Mouse (Mus musculus): ENCODE data around the gene Chd6.

Gene Chd6

DNA sequence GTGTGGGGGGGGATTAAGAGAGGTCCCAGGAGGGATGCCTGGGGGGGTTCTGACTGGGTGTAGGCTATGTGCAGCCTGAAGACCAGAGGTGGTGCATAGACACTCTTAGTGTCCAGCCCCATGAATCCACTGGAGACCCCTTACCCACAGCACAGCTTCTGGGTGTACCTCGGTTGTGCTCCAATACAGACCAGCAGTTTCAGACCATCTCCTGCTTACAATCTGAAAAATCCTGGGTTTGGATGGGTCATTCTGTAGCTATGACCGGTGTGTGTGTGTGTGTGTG is 190.0 kb downstream of the Chd6 start:
- 82% methylated on average over 2 of the region's 2 CpGs for WGBS

DNA sequence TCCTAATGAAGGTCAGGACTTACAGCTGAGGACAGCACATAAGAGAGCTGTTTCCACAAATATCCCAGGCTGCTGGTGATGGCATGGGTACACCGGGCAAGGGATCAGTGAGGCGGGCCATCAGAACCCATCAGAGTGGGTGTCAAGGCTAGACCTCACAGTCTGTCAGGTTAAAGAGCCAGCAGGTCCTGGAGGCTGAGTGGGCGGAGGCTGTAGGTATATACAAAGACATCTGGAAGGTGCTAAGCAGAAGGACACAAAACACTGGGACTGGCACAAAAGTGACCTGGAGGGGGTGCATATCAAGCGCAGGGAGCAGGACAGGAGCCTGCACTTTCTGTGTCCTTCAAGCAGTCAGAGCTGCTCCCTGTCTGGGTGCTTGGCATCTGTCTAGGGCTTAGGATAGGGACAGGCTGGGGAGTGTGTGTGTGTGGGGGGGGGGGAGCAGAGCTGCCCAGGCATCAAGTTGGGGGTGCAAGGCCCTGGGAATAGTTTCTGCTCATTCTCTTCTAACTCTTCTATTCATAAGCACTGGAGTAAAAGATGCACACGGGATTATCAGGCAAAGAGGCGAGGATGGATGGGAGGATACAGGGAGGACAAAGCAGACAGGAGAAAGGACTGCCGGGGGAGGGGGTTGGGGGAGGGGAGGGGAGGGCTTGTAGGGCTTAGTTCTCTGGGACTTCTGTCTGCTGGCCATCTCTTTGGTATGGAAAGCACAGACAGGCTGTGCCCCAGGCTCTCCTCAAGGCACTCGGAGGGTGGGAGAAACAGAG is 190.5 kb downstream of the Chd6 start:
- 79% methylated on average over 8 of the region's 8 CpGs for WGBS

DNA sequence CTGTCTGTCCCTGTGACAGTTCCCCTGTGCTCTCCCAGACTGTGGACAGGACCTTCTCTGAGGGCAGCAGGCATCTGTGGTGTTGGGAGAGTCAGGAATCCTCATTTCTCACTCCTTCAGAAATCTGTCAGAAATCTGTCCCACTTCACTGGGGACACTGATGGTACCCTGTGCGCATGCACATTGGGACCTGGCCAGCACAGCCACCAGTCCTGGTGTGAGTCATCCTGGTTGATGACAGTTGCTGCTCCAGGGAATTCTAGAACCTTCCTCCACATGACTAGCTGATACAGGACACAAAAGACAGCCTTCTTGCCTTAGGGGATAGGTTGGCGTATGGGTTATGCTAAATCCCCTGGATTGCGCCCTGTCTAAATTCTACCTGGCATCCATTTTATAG is 191.6 kb downstream of the Chd6 start:
- 74% methylated on average over 3 of the region's 3 CpGs for WGBS

DNA sequence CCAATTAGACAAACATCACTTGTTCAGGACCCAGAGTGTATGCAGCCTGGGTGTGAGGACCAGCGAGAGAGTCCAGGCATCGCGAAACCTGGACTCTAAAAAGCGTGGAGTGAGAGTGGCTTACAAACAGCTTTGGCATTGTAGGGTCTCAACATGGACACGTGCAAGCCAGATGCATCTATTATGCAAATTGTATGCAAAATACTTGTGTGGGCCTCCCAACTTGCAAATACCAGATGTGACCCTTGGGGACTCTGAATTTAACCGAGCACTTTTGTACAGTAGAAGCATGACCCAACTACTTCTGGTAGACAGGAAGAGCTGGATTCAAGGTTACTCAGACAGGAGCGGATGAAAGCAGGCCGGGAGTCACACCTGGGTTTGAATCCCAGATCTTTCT is 192.2 kb downstream of the Chd6 start:
- 60% methylated on average over 8 of the region's 8 CpGs for WGBS

DNA sequence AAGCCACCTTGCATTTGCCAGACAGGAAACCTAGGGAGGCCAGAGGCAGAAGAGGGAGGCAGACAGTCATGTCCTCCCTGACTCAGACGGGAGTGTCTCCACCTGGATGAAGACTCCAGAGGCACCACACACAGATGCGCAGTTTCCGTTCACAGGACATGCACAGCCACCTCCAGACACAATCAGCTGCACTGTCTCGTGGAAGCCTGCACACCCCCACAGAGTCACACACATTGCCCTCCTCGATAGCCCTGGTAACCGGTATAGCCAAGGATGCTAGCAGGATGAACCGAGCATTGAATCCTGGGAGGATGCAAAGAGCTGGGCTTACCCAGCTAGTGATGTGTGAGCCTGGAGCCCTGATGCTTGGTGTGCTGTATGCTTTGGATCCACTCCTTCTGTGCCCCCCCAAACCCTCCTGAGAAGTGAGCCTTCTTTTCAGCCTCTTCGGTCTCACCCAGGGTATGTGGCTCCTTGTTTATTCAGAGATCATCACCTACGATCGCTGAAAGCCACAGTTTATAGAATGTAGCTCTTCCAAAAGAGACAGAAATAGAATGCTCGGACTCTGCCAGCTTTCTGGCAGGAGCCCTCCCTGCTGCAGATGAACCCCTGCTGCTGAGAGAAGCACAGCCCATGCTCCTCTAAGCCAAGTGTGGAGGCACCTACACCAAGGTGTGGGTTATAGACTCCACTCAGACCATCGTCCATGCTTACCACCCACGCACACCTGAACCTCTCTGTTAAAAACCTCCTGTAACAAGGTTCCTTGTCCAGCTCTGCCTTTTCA is 192.9 kb downstream of the Chd6 start:
- WGBS = 41% methylated on average over 13 of the region's 13 CpGs

DNA sequence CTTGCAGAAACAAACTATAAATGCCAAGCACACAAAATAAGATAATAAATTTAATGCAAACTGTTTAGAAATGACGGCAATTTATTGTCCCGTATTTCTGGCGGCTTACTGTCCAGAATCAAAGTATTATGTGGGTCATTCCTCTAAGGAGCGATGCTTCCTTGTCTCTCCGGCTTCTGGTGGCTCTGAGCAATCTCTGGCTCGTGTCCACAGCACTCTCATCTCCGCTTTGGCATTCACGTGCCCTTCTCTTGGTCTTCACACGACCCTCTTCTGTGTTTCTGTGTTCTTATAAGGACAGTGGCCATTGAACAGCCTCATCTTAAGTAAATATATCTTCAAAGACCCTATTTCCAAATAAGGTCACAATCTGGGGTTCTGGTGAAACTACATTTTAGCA is 194.2 kb downstream of the Chd6 start:
- WGBS = 91% methylated on average over 9 of the region's 9 CpGs

DNA sequence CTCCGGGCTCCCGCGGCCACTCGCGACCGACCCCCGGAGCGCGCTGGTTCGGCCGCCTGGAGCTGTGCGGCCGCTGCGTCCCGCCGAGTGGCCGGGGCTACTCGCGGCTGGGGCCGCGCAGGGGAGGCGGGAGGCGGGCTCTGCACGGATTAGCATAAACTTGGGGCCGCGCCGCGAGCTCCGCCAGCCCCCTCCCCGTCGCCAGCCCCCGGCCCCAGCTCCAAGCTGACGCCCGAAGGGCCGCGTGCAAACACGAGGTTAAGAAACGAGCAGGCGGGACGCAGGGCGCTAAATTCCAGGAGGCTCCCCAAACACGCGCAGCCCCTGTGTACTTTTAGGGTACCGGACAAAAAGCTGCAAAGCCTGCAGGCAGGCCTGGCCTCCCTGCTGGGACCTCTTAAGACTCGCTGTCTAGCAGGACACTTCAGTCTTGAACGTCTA is 196.6 kb downstream of the Chd6 start, which contains the start of gene Emilin3:
Gene Emilin3, minus strand, starts transcription at position 98 of the 441 bp plus-strand sequence.
- WGBS = 12% methylated on average over 46 of the region's 46 CpGs

DNA sequence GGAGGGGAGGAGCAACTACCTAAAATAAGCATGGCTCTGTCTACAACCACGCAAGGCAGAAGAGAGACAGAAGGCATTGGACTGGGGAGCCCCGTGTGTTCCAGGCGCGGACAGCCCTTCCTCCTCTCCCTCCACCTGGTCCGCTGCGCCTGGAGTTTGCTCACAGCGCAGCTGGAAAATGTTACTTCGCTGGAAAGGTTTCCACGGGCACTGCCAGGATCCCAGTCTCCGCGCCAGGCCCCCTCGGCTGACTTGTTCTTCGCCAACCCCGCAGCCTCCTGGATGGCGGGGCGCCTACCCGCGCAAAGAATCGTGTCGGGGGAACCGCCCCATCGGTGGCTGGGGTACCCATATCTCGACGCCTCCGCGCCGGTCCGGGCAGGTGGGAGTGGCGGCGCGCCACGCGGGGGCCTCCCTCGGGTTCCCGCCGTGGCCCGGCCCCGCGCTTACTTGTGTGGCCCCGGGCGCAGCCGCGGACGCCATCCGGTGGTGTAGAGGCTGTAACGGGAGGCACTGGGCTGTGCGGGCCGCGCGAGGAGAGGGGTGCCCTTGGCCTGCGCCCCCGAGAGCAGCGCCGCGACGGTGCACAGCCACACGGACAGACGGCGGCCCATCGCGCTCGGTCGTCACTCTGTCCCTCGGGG is 197.2 kb downstream of the Chd6 start:
- WGBS = 1% methylated on average over 63 of the region's 64 CpGs

DNA sequence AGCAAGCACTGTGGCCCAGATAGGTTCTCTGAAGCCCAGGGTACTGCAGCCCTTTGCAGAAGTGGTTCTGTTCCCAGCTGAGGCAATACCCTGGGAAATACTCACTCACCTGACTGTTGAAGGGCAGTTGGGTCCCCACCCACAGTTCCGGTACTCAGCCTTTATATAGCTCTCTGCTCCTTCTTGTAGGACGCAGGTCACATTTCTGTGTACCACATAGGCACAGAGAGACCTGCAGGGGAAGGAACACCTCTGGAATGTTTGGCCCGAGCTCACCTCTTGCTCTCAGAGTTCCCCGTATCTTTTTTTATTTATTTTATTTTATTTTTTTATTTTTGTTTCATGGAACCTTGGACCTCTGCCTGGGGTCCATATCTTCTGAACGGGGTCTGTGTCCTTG is 198.2 kb downstream of the Chd6 start:
- 88% methylated on average over 5 of the region's 5 CpGs for WGBS

DNA sequence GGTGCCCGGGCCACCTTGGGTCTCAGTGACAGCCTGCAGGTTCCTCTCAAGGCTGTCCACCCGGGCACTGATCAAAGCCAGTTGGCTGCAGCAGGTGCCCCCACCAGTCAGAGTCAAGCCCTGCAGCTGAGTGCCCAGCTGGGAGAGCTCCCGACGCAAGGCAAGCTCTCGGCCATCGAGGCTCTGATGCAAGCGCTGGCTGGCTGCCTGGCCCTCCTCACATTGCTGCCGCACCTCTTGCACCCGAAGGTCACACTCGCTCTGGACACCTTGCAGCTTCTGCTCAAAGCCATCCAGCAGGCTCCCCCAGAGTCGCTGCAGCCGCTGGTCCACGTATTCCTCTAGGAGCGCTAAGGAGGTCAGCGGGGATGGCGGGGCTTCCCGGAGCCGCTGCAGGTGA is 200.3 kb downstream of the Chd6 start:
- 74% methylated on average over 18 of the region's 18 CpGs for whole genome bisulfite sequencing

DNA sequence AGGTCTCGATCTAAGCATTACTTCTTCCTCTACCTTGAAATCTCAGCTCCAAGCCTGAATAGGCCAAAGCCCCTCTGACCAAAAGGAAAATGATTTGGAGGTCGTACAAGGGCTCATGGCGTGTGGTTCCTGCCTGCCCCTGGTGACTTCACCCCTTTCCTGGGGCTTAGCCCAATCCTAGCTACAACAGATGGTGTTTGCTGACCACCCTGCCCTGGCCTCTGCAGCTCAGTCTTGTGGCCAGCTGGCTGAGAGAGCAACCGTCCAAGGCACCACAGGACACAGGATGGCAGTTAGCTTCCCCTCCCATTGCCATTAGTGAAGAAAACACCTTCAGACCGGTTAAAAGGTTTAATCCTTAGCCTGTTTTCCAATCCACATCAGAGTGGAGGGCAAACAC is 202.8 kb downstream of the Chd6 start:
- WGBS = 85% methylated on average over 5 of the region's 5 CpGs

DNA sequence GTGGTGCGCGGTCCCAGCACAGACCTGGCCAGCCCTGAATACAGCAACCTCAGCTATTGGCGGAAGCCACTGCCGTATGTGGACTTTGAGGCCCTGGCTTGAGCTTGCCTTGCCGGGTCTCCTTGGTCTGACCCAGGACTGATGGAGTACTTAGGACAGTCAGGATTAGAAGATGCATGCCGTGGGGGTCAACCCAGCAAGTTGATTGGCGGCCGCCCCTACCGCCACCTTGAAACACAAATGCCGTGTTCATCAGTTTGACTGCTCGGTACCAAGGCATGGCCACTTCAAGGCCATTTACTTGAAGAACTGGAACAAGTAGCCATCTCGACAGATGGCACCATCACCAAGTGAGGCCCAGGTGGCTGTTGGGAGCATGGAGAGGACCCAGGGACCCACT is 203.6 kb downstream of the Chd6 start:
- 97% methylated on average over 12 of the region's 12 CpGs for WGBS

DNA sequence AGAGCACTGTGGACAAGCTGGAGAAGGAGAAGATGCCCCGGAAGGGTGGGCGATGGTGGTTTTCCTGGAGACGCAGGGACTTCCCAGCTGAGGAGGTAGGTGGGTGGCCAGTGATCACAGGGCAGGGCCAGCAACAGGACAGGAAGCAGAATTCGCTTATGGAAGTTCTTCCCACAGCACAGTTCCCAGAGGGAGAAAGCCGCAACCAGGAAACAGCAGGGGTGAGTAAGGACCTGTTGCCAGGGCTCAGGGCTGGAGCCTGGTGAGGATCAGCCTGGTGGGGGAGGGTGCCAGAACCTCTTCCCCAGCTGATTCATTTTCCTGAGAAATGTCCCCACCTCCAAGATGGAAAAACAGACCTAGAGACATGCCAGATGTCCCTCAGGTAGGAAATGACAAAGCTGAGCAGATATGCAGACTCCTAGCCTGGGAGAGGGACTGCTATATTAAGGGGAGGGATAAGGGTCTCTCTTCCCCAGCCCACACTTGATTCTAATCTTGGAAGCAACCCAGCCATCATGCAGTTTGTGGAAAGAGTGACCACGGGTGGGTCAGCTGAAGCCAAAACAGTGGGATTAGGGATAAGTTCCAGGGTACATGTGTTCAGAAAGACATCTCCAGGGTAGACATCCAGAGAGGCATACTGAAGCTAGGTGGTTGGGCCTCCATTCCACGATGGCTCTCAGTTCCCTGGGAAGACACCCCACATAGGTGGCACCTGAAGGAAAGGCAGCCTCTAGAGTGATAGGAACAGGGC is 207.0 kb downstream of the Chd6 start:
- 75% methylated on average over 7 of the region's 7 CpGs for WGBS

Measured in cerebral cortex, adult 2 months (tissue).